Mouse (Mus musculus): ENCODE measurements at regions not wholly inside any gene's neighbourhood (a gene's known extent, or its start where the extent isn't known, plus 50 kb on each side); places are given as distances from the start of the nearest gene placed in this dataset.

DNA sequence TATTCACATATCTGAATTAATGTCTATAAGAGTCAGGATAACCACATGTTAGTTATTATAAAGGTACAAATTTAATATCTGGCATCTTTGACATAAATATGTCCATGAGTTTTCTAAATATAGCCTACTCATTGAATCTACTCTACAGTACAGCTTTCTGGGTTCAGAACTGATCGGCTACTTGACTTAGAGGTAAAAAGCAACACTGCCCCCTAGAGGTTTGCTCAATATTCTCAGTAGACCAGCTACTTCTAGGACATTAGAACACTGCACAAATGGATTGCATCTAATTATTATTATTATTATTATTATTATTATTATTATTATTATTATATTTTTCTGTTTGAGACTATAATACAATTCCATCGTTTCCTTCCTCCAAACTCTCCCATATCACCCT lies 418.8 kb upstream of the Tpm3-rs7 start:
- H3K4me1 ChIP-seq (ENCODE audit: control insufficient read depth, insufficient read depth, low read length): no peaks in the 10 kb centered on the region
- H3K4me2 ChIP-seq (ENCODE audit: low read length): no peak overlapping the region
- no peak overlapping the region for H3K27ac ChIP-seq (ENCODE audit: low read depth, low read length)
- DNase-seq (ENCODE audit: low spot score): peak; percentile 77
- H3K36me3 ChIP-seq (ENCODE audit: control insufficient read depth, insufficient read depth, low read length): no peaks in the 10 kb centered on the region
- no peaks in the 10 kb centered on the region for H3K9me3 ChIP-seq (replicated peaks; ENCODE audit: control insufficient read depth, low read length)
- WGBS: 36% methylated on average over 2 of the region's 2 CpGs
- no peaks in the 10 kb centered on the region for H3K27me3 ChIP-seq (replicated peaks; ENCODE audit: control insufficient read depth, insufficient read depth, low read length)
- H3K4me3 ChIP-seq (ENCODE audit: low read depth, low read length): no peak overlapping the region
- peak; percentile 73; the same call in 1 of the 2 replicates for ATAC-seq
- no peak overlapping the region for H3K9ac ChIP-seq (ENCODE audit: low read length)

DNA sequence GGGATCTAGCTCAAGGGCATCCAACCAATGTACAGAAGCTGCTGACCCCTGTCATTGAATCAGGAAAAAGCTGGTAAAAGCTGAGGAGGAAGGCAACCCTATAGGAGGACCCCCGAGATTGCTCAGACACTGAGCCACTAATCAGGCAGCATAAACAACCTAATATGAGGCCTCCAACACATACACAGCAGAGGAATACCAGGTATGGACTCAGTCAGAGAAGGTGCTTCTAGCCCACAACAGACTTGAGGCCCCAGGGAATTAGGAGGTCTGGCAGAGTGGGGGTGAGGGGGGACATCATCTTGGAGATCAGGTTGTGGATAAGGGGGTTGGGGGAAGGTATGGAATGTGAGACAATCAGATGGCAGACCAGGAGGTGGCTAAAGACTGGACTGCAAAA lies 413.2 kb upstream of the Tpm3-rs7 start:
- no peaks in the 10 kb centered on the region for H3K36me3 ChIP-seq (ENCODE audit: control insufficient read depth, insufficient read depth, low read length)
- no peak overlapping the region for H3K27ac ChIP-seq (ENCODE audit: low read depth, low read length)
- H3K4me3 ChIP-seq (ENCODE audit: low read depth, low read length): no peak overlapping the region
- H3K27me3 ChIP-seq (replicated peaks; ENCODE audit: control insufficient read depth, insufficient read depth, low read length): no peaks in the 10 kb centered on the region
- DNase-seq (ENCODE audit: low spot score) (no peak), ATAC-seq (no peak)
- no peaks in the 10 kb centered on the region for H3K4me1 ChIP-seq (ENCODE audit: control insufficient read depth, insufficient read depth, low read length)
- H3K9ac ChIP-seq (ENCODE audit: low read length): no peak overlapping the region
- H3K9me3 ChIP-seq (replicated peaks; ENCODE audit: control insufficient read depth, low read length): no peaks in the 10 kb centered on the region
- H3K4me2 ChIP-seq (ENCODE audit: low read length): no peak overlapping the region
- WGBS: 81% methylated on average over 1 of the region's 1 CpGs

GRCm38 (mm10) chr14:112917148-112917547 lies 397.3 kb upstream of the Tpm3-rs7 start:
- ATAC-seq: no peak
- no peak overlapping the region for H3K4me3 ChIP-seq (ENCODE audit: low read depth, low read length)
- 96% methylated on average over 1 of the region's 1 CpGs for WGBS

More at GRCm38 (mm10) chr14:112917148-112917547, 397.3 kb upstream of the Tpm3-rs7 start:
- H3K9me3 ChIP-seq (replicated peaks; ENCODE audit: control insufficient read depth, low read length): no peaks in the 10 kb centered on the region
- DNase-seq (ENCODE audit: low spot score): no peak
- no peaks in the 10 kb centered on the region for H3K4me1 ChIP-seq (ENCODE audit: control insufficient read depth, insufficient read depth, low read length)
- no peaks in the 10 kb centered on the region for H3K36me3 ChIP-seq (ENCODE audit: control insufficient read depth, insufficient read depth, low read length)
- no peak overlapping the region for H3K4me2 ChIP-seq (ENCODE audit: low read length)
- no peaks in the 10 kb centered on the region for H3K27me3 ChIP-seq (replicated peaks; ENCODE audit: control insufficient read depth, insufficient read depth, low read length)
- H3K9ac ChIP-seq (ENCODE audit: low read length): no peak overlapping the region
- H3K27ac ChIP-seq (ENCODE audit: low read depth, low read length): no peak overlapping the region
